Mouse (Mus musculus) cerebellum, adult 2 months (tissue): ENCODE measurements around the gene Kncn. TPM values are rescaled to one million over a fixed set of nuclear protein-coding genes. Genes with fewer than 3 reads are reported as not detected.

Experiments used
- DNase-seq, 2 experiments: peaks; one replicate each; pipeline ENCODE4 v3.0.0; 2021
- H3K27ac ChIP-seq: fragments of 200-500 bp; 2 replicates; pipeline ENCODE4 v1.5.1; 2012; ENCODE audit warnings: low read length, control low read depth, inconsistent platforms; ENCODE audit not compliant: insufficient read depth
- H3K27me3 ChIP-seq: fragments of 200-500 bp; 2 replicates; pipeline ENCODE4 v1.6.1; 2012; ENCODE audit warnings: inconsistent platforms, mild to moderate bottlenecking, low read length, moderate library complexity; ENCODE audit not compliant: control insufficient read depth, insufficient read depth
- H3K4me1 ChIP-seq: fragments of 200-500 bp; 2 replicates; pipeline ENCODE4 v1.6.1; 2011; ENCODE audit warnings: low read length; ENCODE audit not compliant: control insufficient read depth, insufficient read depth
- H3K4me3 ChIP-seq: fragments of 200-500 bp; replicated peaks from 2 replicates; pipeline ENCODE3; 2011; ENCODE audit warnings: mild to moderate bottlenecking, low read depth, low read length, control low read depth; ENCODE audit not compliant: insufficient read depth
- CTCF ChIP-seq: fragments of 200-500 bp; IDR thresholded peaks from 2 replicates; pipeline ENCODE4 v1.5.1; 2011; ENCODE audit warnings: low read depth, mild to moderate bottlenecking, control low read depth, low read length, moderate library complexity, borderline replicate concordance; ENCODE audit not compliant: insufficient read depth
- POLR2A ChIP-seq: fragments of 200-500 bp; IDR thresholded peaks from 2 replicates; pipeline ENCODE4 v1.6.1; 2011; ENCODE audit warnings: low read length, control low read depth, borderline replicate concordance; ENCODE audit not compliant: insufficient read depth
- WGBS: fragments of 180-500 bp; shearing (Covaris S2); methylation state at CpG from one replicate; pipeline ENCODE4 v1.1.7; 2018; 5-methylcytosine and 5-hydroxymethylcytosine counted together
- polyA plus RNA-seq: library from polyadenylated mRNA; depleted of rRNA; stranded (reverse); fragments of >200 nt; gene quantifications from 2 replicates; pipeline ENCODE4 v1.2.3, GENCODE M21; 2012

The Kncn gene
- polyA plus RNA-seq, 1 experiment = 0.08 TPM

- no peaks in the 10 kb centered on the region for H3K4me1 ChIP-seq
- 83% methylated on average over 9 of the region's 9 CpGs for WGBS
- TF ChIP-seq POLR2A (no peak), CTCF (no peak)
- H3K27ac ChIP-seq = no peak overlapping the region
- no peak overlapping the region for H3K4me3 ChIP-seq
- no peak for DNase-seq
- H3K27me3 ChIP-seq = no peaks in the 10 kb centered on the region
These were observed 26.8 kb upstream of the Kncn start for GRCm38 (mm10) chr4:115857293-115857883.

DNA sequence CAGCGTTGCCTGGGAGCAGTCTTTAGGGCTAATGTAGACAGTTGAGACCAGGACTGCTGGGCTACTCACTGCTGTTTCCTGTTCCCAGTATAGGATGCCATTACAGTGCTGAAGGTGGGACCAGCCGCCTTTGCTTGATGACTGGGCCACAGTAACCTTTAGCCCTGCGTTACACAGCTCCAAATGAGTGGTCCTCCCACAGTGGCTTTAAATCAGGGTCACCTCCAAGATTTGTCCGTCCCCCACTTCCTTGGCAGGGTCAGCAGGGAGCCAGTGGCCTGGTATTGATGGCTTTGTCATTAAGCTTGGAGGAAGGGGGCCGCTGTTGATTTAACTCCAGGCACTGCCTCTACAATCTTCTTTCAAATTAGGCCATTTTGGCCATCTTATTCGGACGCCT lies 20.8 kb upstream of the Kncn start:
- Histone ChIP-seq H3K4me3 (no peak overlapping the region), H3K27me3 (no peaks in the 10 kb centered on the region), H3K27ac (no peak overlapping the region), H3K4me1 (no peaks in the 10 kb centered on the region)
- DNase-seq = no peak
- 74% methylated on average over 7 of the region's 7 CpGs for WGBS
- TF ChIP-seq POLR2A (no peak), CTCF (no peak)

DNA sequence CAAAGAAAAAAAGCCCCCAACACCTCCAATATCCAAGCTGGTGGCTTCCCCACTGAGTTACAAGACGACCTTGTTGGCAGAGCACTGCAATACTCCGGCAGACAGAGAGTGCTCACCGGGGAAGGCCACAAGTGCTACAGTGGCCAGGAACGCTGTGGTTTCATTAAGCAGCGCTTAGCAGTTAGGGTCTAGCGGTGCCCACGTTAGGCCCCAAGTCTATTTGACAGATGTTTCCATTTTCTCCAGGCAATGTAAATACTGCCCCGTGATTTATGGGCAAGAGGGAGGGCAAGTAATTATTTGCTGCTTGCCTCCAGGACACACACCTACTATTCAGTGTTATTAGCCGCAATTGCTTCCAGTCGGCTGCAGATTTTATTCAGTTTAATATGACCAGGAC lies 20.3 kb upstream of the Kncn start:
- no peak for TF ChIP-seq CTCF
- no peak for TF ChIP-seq POLR2A
- H3K4me3 ChIP-seq = no peak overlapping the region
- no peaks in the 10 kb centered on the region for H3K4me1 ChIP-seq
- H3K27ac ChIP-seq = no peak overlapping the region
- no peaks in the 10 kb centered on the region for H3K27me3 ChIP-seq
- no peak for DNase-seq
- WGBS = 47% methylated on average over 10 of the region's 10 CpGs

DNA sequence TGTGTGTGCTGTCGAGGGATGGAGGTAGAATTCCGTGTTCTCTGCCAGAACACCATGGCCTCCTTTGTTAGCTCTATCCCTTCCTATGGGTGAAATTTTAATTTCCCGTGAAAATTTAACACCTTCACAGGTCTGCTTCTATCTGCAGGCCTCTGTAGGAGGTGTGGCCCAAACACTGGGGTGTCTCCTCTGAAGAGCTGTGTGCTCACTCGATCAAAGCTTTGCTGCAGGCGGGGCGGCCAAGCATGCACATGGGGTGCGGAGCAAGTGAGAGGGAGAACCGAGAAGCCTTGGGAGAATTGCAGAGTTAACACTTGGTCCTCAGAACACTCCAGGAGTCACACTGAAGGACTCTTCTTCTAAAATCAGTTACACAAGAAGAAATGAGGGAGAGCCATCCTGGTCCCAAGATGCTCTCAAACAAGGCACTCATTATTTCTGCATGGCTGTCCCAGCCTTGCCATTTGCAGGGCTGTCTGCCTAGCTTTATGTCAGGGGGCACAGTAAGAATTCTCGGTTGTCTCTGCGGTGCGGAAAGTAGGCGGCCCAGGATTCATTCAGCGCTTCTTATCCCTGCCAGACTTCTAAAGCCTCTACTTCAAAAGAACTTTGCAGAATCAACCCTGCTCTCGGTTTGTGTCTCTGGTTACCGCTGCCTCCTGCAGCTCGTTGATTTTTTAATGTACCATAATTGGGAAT lies 14.5 kb upstream of the Kncn start:
- TF ChIP-seq CTCF (no peak), POLR2A (no peak)
- no peak overlapping the region for H3K27ac ChIP-seq
- no peaks in the 10 kb centered on the region for H3K4me1 ChIP-seq
- H3K4me3 ChIP-seq = no peak overlapping the region
- no peak for DNase-seq
- WGBS = 39% methylated on average over 16 of the region's 16 CpGs
- no peaks in the 10 kb centered on the region for H3K27me3 ChIP-seq

- H3K27ac ChIP-seq = no peak overlapping the region
- no peaks in the 10 kb centered on the region for H3K4me1 ChIP-seq
- no peaks in the 10 kb centered on the region for H3K27me3 ChIP-seq
- 84% methylated on average over 3 of the region's 3 CpGs for WGBS
- DNase-seq = no peak
- TF ChIP-seq POLR2A (no peak), CTCF (no peak)
- H3K4me3 ChIP-seq = no peak overlapping the region
These were observed 11.0 kb upstream of the Kncn start for GRCm38 (mm10) chr4:115873231-115873630.

- Histone ChIP-seq H3K4me1 (no peaks in the 10 kb centered on the region), H3K27ac (no peak overlapping the region), H3K4me3 (no peak overlapping the region), H3K27me3 (no peaks in the 10 kb centered on the region)
- no peak for DNase-seq
- 22% methylated on average over 11 of the region's 11 CpGs for WGBS
- TF ChIP-seq POLR2A (no peak), CTCF (no peak)
These were observed 6.0 kb upstream of the Kncn start for GRCm38 (mm10) chr4:115878216-115878678.

GRCm38 (mm10) chr4:115878828-115879227 lies 5.4 kb upstream of the Kncn start:
- no peak for DNase-seq
- Histone ChIP-seq H3K4me1 (no peaks in the 10 kb centered on the region), H3K4me3 (no peak overlapping the region), H3K27me3 (no peaks in the 10 kb centered on the region), H3K27ac (no peak overlapping the region)
- WGBS = 66% methylated on average over 9 of the region's 9 CpGs
- no peak for TF ChIP-seq POLR2A

DNA sequence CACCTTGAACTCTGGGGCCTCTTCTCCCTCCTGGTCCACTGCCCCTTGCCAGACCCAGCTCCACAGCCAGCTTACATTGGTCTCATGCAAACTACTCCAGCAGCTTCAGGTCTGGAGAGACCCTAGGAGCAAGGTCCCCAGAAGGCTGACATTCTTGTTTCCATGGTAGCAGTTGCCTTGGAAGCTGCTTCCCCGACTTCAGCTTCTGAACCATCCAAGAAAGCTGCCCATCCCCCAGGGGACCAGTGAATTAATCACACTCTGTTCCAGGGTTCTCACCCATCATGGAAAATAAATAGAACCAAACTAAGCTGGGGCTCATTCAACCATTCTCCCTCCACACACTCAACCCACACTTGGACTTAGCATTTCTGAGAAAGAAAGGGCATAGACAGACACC lies 3.0 kb upstream of the Kncn start:
- no peak overlapping the region for H3K27ac ChIP-seq
- no peak overlapping the region for H3K4me3 ChIP-seq
- TF ChIP-seq CTCF (no peak), POLR2A (no peak)
- no peak for DNase-seq
- 7% methylated on average over 1 of the region's 1 CpGs for WGBS
- no peaks in the 10 kb centered on the region for H3K4me1 ChIP-seq
- H3K27me3 ChIP-seq = no peaks in the 10 kb centered on the region
